Mouse (Mus musculus) mouse embryonic stem cell (cell line): ENCODE data around the gene Adprhl2.

Source experiments
- in situ Hi-C, 2 experiments: fragments of 300-500 bp; cut with MboI; formaldehyde crosslinking; loops; 1 replicate in 1 of 2; 3 replicates in 1 of 2; pipeline ENCODE4 v1.14.3; 2019 to 2020; ENCODE audit warnings: low sequenced_read_pairs in 2 of 2, low pct_unique_long_range_greater_than_20kb in 1 of 2, mixed read lengths in 1 of 2; ENCODE audit not compliant: unreplicated experiment in 1 of 2

The Adprhl2 gene

DNA sequence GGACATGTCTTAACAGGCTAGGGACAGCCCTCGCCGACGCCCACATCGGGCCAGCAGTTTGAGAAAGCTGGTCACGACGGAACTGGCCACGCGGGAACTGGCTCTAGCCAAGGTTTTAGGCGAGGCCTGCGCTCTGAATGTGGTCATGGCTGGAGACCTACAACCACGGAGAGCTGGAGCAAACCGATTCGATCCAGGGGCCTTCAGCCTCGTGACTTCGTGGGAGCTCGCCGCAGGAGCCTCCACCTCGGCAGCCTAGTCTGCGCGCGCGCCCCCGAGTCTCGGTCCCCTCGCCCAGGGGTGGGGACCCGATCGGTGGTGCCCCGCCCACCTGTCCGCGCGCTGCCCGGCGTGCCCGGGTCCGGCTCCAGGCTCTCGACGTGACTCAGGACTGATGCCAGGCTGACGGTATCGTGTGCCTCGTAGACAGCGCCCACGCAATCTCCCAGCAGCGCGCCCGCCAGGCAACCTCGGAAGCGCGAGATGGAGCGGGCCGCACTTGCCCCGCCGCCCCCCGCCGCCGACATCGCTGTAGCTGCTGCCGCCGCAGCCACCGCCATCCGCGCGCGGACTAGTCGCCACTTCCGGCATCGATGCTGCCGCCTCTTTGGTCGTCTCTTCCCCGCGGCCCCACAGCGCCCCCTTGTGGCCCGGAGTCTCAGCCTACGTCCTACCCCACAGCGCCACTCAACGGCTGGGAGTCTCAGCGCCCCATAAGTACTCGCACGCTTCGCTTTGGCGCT lies at the start of gene Adprhl2:
Gene Adprhl2, minus strand, starts transcription at position 593 of the 743 bp plus-strand sequence.
- in situ Hi-C loops, result no loop called here

DNA sequence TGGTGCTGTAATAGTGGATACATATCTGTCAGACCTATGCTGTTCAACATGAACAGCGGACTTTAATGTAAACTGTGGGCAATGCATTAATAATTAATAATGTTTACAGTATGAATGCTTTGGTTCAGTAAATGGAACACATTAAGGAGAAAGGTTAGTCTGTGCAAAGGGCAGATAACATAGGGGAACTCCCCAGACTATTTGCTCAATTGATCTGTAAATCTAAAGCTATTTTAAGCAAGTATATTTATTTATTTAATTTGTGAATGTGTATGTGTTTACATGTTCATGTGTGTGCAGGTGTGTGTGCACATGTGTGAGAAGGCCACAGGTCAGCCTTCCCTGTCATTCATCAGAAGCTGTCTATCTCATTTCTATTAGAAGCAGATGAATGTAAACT lies 38.6 kb upstream of the Adprhl2 start:
- in situ Hi-C loops, result no loop called here

GRCm38 (mm10) chr4:126343451-126343850 lies 21.9 kb upstream of the Adprhl2 start:
- in situ Hi-C loops, result no loop called here

DNA sequence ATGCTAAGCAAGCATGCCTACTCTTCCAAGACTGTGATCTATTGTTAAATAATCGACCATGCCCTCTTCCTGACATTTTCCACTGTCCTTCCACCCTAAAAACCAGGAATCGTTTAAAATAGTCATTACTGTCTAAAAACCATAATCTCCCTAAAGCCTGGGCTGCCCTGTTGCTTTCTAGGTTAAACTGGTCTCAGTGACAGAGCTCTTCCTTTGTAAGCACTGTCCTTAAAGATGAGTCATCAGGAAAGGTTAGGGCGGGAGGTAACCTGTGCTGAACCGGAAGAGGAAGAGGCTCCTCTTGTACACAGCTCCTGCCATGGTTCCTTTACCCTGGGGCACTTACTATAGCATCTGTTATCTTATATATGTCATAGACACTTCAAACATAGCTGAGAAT lies 18.0 kb upstream of the Adprhl2 start:
- in situ Hi-C loops, result no loop called here

DNA sequence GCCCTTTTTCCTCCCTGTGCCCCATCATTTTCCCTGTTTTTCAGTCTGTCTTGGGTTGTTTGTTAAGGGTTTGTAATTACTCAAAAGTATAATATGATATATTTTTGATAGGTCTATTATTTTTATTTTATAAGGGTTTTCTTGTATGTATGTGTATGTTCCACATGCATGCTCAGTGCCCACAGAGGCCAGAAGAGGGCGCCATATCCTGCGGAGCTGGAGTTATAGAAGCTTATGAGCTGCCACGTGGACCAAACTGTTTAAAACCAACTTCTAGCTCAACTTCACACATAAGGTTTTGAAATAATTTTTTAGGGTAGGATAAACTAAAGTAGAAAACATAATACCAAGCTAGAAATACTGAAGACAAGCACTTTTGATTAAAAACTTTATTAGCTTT lies 10.9 kb upstream of the Adprhl2 start:
- in situ Hi-C loops, result loop anchor here (5.0 kb wide), 2 partner anchors 190 to 195 kb away; no protein-coding TSS in a partner anchor

DNA sequence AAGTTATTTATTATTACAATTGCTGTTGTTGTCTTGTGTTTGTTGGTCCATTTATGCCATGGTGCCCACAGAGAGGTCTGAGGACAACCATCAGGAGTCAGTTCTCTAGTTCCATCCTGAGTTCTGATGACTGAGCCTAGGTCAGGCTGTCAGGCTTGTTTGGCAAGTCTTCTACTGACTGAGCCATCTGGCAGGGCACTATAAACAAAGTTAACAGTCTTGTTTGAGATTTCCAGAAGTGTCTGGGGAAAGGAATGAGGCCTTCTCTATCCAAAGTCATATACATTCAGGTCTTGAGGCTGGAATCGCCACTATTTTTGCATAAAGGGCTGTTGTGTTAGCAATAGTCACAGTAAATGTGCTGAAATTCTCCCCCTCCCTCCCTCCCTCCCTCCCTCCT lies 10.2 kb upstream of the Adprhl2 start:
- in situ Hi-C loops, result loop anchor here (5.0 kb wide), 2 partner anchors 191 to 196 kb away; no protein-coding TSS in a partner anchor

DNA sequence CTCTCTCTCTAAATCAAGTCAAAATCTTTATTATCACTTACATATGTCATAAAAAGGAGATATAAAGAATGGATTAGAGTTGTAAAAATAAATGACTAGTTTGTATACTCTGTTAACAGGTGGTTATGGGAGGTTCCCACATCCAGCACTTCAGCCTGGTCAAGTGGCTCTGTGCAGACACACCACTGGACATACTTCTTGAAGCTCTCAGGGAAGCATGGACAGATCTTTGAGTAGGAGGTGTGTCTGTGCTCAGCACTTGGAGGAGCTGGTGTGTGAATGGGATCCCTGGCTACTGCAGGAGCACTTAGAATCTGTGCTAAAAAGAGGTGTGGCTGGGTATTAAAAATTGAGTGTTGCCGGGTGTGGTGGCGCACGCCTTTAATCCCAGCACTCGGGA lies 8.8 kb upstream of the Adprhl2 start:
- in situ Hi-C loops, result loop anchor here (5.0 kb wide), 2 partner anchors 192 to 197 kb away; no protein-coding TSS in a partner anchor

DNA sequence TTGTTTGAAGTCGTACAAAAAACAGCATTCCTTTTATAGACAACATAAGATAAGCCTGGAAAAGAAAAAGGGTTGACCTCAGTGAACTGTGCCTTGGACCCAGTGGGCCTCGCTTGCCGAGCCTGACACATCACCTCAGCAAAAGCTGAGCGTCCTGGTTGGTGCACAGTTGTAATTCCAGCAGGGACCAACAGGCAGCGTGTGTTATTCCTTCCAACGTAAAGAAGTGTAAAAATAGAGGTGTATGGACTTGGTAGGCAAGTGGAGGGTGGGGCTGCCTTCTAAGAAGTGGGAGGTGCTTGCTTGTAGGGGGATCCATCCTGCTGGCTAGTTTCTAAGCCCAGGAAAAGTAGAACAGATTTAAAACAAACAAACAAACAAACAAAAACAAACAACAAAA lies 4.5 kb upstream of the Adprhl2 start:
- in situ Hi-C loops, result no loop called here

DNA sequence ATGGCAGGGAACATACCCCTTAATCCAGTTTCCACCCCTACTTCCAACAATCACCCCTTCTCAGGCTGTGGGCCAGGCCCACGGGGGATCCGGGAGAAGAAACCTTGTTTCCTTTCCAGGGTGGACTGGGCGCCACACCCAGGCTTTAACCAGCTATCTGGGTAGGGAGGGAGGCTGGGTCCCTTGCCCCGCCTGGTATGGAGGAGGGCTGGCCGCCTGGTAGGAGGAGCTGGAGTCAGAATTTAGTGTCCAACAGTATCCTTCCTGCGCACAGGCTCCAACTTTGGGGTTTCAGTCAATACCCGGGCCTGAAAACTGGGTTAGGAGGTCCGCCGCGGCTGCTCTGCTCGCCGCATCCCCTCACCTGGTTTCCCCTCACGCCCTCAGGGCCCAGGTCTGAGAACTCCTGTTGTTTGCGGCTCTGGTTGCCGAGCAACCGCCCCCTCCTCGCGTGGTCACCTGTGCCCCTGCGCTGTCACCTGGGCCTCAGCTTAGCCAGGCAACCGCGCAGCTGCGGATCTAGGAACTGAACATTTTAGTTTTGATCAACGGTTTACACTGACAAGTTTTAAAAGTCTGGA lies 3.9 kb upstream of the Adprhl2 start, which contains the start of gene Tekt2:
Gene Tekt2, minus strand, starts transcription at position 408 of the 581 bp plus-strand sequence.
- in situ Hi-C loops, result no loop called here

DNA sequence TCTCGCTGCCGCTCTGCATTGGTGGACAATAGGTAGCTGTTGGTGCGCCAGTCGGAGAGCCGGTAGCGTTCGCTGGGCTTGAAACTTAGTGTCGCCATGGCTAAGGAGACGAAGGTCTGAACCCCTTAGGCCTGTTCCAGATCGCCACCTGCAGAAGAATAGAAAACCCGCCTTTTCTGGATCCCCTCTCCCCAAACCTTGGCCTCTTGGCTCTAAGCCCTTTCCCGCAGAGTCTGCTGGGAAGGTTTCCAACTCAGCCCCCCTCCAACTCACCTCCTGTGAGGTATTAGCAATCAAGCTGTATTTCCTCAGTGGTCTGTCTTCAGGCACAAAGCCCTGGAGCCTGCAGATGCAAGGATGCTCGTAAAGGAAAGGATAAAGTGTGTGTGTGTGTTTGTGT lies 3.4 kb upstream of the Adprhl2 start:
- in situ Hi-C loops, result no loop called here

DNA sequence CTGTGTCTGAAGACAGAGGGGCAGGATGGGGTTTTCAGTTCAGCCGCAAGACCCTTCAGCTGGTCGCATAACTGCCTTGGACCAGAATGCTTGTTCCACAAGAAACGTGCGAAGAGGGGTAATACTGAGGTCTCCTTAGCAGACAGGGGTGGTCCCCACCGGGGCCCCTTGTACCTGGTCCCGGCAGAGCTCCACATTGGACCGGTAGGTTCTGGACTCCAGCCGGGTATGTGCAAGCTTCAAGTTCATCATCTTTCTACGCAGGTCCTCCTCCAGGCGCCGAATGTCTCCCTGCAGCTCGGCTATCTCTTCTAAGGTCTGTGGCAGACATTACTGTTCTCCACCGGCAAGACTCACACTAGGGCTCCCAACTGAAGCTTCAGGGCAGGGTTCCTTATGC lies 1.1 kb upstream of the Adprhl2 start:
- in situ Hi-C loops, result no loop called here

DNA sequence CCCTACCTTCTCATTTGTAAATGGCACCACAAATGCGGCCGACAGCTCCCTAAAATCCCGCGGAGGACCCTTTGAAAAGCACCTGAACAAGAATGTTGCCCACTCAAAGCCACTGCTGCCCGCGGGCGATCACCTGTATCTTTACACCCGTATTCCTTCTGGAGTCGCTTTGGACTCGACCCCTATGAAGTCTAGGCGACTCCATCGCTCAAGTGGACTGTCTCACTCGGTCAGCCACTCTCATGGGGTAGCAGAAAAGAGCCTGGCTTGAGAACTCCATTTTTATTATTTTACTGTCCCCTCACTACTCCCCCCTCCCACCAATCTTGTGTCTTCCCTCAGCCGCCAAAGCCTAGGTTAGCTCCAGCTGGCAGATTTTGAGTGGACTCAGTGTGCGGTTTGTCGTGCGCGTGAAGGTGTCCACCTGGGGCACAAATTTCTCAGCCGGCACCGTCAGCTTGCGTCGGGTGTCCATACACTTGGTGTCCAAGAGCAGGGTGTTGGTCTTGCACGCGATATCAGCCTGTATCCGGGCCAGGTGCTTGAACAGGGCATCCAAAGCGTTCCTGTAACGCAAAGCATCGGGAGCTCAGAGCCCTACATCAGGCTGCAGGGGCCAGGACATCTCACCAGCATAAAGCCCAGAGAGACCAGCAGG lies 480 bp upstream of the Adprhl2 start:
- in situ Hi-C loops, result no loop called here

- in situ Hi-C loops, result no loop called here
These were observed 1.7 kb downstream of the Adprhl2 start for GRCm38 (mm10) chr4:126319806-126320205.

DNA sequence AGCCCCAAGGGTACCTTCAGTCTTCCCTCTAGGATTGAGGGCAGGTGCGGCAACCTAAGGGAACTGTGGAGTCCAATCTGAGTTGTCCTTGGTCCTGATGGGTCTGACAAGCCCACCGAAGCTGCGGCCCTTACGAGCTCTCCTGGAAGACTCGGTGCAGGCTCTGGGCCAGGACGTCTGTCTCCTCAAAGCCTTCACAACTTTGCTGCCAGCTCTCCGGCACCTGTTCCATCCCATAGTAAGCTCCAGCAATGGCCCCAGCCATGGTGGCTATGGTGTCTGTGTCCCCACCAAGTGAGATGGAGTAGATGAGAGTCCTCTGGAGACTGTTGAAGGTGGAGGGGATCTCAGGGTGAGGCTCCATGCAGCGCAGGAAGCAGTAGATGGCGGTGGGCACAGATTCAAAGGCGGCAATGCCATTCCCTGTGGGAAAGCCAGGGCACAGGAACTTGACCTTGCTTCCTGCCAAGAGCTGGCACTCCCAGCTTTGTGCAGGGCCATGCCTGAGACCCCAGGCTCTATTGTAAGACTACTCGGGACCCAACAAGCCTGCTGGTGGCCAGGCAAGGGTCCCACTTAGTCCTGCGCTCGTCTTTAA lies 5.0 kb downstream of the Adprhl2 start:
- in situ Hi-C loops, result no loop called here

GRCm38 (mm10) chr4:126315931-126316330 lies 5.6 kb downstream of the Adprhl2 start:
- in situ Hi-C loops, result no loop called here

GRCm38 (mm10) chr4:126314393-126314792 lies 7.1 kb downstream of the Adprhl2 start:
- in situ Hi-C loops, result no loop called here

GRCm38 (mm10) chr4:126313202-126313601 lies 8.3 kb downstream of the Adprhl2 start:
- in situ Hi-C loops, result no loop called here

DNA sequence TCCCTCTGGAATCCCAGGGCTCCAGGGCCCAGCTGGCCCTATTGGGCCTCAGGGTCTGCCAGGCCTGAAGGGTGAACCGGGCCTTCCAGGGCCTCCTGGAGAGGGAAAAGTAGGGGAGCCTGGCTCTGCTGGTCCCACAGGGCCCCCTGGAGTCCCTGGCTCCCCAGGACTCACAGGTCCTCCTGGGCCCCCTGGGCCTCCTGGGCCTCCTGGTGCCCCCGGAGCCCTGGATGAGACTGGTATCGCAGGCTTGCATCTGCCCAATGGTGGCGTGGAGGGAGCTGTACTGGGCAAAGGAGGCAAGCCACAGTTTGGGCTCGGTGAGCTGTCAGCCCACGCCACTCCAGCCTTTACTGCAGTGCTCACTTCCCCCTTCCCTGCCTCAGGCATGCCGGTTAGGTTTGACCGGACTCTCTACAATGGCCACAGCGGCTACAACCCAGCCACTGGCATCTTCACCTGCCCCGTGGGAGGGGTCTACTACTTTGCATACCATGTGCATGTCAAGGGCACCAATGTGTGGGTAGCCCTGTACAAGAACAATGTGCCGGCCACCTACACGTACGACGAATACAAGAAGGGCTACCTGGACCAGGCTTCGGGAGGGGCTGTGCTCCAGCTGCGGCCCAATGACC lies 9.8 kb downstream of the Adprhl2 start:
- in situ Hi-C loops, result no loop called here

DNA sequence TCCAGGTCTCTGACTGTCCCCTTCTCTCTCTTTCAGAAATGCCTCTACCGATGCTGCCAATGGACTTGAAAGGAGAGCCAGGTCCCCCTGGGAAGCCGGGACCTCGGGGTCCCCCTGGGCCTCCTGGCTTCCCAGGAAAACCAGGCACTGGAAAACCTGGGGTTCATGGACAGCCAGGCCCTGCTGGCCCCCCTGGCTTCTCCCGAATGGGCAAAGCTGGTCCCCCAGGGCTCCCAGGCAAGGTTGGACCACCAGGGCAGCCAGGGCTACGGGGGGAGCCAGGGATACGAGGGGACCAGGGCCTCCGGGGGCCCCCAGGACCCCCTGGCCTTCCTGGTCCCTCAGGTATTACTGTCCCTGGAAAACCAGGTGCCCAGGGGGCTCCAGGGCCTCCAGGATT lies 11.2 kb downstream of the Adprhl2 start:
- in situ Hi-C loops, result no loop called here
